Comparison of ENCODE assay signal across 1 mouse cellular context in genomic region chr12:57972484-57972883, GRCm38 (mm10).
TF ChIP-seq lines count a peak whose summit lies in the region.

No protein-coding gene starts in this region.

TF ChIP-seq in MEL, 35 proteins besides CTCF, POLR2A, EP300 and RAD21 (continued from another document):
- TF ChIP-seq HCFC1 (IDR thresholded peaks at IDR 0.05; ENCODE audit: low read depth, low read length) (0 out of 2 replicates have a peak, but pooled peaks have one; percentile 12), MYC (IDR thresholded peaks at IDR 0.05; ENCODE audit: low read depth, low read length) (peak; percentile 45; the same call in 1 of the 2 replicates)
